Mouse (Mus musculus): ENCODE results near the gene Hspe1. TPM values are rescaled to one million over a fixed set of nuclear protein-coding genes. Genes with fewer than 3 reads are reported as not detected.
A peak's percentile ranks its signal among the peaks of the same experiment; 100 is the strongest.

The Hspe1 gene
- polyA plus RNA-seq, 1 experiment from 2014 or later = 276 TPM

GRCm38 (mm10) chr1:55076395-55076743 is 11.6 kb upstream of the Hspe1 start:
- Histone ChIP-seq H3K4me3 (ENCODE audit: low read length) (no peak overlapping the region), H3K4me2 (ENCODE audit: low read depth, low read length) (no peak overlapping the region), H3K27ac (ENCODE audit: low read length) (no peak overlapping the region), H3K4me1 (ENCODE audit: control insufficient read depth, insufficient read depth, low read length) (peaks cover 8% of the 10 kb centered on the region), H3K9me3 (replicated peaks; ENCODE audit: control insufficient read depth, low read length) (no peaks in the 10 kb centered on the region), H3K9ac (ENCODE audit: low read length) (no peak overlapping the region), H3K36me3 (ENCODE audit: control insufficient read depth, insufficient read depth) (peaks cover 40% of the 10 kb centered on the region), H3K27me3 (ENCODE audit: control insufficient read depth, insufficient read depth, low read length) (no peaks in the 10 kb centered on the region)
- ATAC-seq (replicated peaks; ENCODE audit: extremely low read depth, insufficient read depth, low FRiP score) = no peak

DNA sequence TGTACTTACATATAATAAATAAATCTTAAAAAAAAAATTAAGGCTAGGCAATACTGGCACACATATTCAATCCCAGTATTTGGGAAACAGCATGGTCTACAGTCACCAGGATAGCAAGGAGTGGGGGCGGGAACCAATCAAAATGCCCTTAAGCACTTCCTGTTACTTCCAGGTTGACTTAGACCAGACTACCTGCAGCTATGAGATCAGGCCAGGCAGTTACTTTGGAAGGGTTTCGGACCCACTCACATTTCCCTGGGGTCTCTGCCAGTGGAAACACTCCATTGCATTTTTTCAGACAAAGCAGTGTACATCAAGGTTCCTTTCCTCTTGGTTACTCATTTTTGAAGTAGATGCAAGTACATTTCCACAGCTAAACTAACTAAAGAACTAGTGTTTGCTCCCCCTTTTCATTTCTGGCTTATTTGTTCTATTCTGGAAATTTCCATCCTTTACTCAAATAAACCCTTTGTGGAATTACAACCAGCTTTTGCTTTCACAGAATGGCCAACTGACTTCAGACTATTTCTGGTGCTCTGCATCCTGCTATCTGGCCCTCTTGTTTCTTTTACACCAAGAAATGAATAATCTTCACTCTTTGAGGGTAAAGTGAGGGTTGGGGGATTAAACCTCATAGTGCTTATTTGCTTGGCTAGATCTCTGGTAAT is 10.9 kb upstream of the Hspe1 start:
- no peaks in the 10 kb centered on the region for H3K27me3 ChIP-seq (ENCODE audit: control insufficient read depth, insufficient read depth, low read length)
- no peak overlapping the region for H3K9ac ChIP-seq (ENCODE audit: low read length)
- no peaks in the 10 kb centered on the region for H3K9me3 ChIP-seq (replicated peaks; ENCODE audit: control insufficient read depth, low read length)
- no peak overlapping the region for H3K4me2 ChIP-seq (ENCODE audit: low read depth, low read length)
- 87% methylated on average over 2 of the region's 2 CpGs for WGBS
- H3K27ac ChIP-seq (ENCODE audit: low read length) = no peak overlapping the region
- peaks cover 38% of the 10 kb centered on the region for H3K36me3 ChIP-seq (ENCODE audit: control insufficient read depth, insufficient read depth)
- H3K4me1 ChIP-seq (ENCODE audit: control insufficient read depth, insufficient read depth, low read length) = peaks cover 8% of the 10 kb centered on the region
- H3K4me3 ChIP-seq (ENCODE audit: low read length) = no peak overlapping the region
- no peak for ATAC-seq (replicated peaks; ENCODE audit: extremely low read depth, insufficient read depth, low FRiP score)

GRCm38 (mm10) chr1:55079677-55080076 is 8.3 kb upstream of the Hspe1 start:
- H3K9me3 ChIP-seq (replicated peaks; ENCODE audit: control insufficient read depth, low read length) = peaks cover 6% of the 10 kb centered on the region
- WGBS = 89% methylated on average over 4 of the region's 4 CpGs
- H3K4me1 ChIP-seq (ENCODE audit: control insufficient read depth, insufficient read depth, low read length) = peaks cover 8% of the 10 kb centered on the region
- no peak for ATAC-seq (replicated peaks; ENCODE audit: extremely low read depth, insufficient read depth, low FRiP score)
- H3K4me2 ChIP-seq (ENCODE audit: low read depth, low read length) = no peak overlapping the region
- H3K9ac ChIP-seq (ENCODE audit: low read length) = no peak overlapping the region
- no peak overlapping the region for H3K4me3 ChIP-seq (ENCODE audit: low read length)
- H3K36me3 ChIP-seq (ENCODE audit: control insufficient read depth, insufficient read depth) = peaks cover 57% of the 10 kb centered on the region
- H3K27ac ChIP-seq (ENCODE audit: low read length) = no peak overlapping the region
- no peaks in the 10 kb centered on the region for H3K27me3 ChIP-seq (ENCODE audit: control insufficient read depth, insufficient read depth, low read length)

DNA sequence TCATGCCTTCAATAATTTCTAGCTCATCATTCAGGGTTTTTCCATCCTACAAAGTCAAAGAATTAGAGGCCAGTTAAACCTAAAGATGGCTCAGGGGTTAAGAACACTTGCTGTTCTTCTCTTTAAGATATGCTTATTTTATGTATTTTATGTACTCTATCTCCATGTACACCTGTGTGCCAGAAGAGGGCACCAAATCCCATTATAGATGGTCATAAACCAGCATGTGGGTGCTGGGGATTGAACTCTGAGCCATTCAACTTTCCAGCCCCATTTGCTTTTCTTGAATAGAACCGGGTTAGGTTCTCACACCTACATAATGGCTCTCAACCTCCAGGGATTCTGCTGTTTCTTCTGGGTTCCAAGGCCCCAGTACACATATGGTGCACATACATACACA is 5.8 kb upstream of the Hspe1 start:
- Histone ChIP-seq H3K4me3 (ENCODE audit: low read length) (no peak overlapping the region), H3K27me3 (ENCODE audit: control insufficient read depth, insufficient read depth, low read length) (no peaks in the 10 kb centered on the region), H3K9me3 (replicated peaks; ENCODE audit: control insufficient read depth, low read length) (peaks cover 6% of the 10 kb centered on the region), H3K36me3 (ENCODE audit: control insufficient read depth, insufficient read depth) (peaks cover 63% of the 10 kb centered on the region), H3K27ac (ENCODE audit: low read length) (no peak overlapping the region), H3K4me1 (ENCODE audit: control insufficient read depth, insufficient read depth, low read length) (peaks cover 17% of the 10 kb centered on the region), H3K4me2 (ENCODE audit: low read depth, low read length) (no peak overlapping the region), H3K9ac (ENCODE audit: low read length) (no peak overlapping the region)
- ATAC-seq (replicated peaks; ENCODE audit: extremely low read depth, insufficient read depth, low FRiP score) = no peak
- WGBS = 83% methylated on average over 1 of the region's 1 CpGs

GRCm38 (mm10) chr1:55085781-55086366 is 2.1 kb upstream of the Hspe1 start:
- WGBS = 45% methylated on average over 7 of the region's 7 CpGs
- H3K27ac ChIP-seq (ENCODE audit: low read length) = no peak overlapping the region
- H3K36me3 ChIP-seq (ENCODE audit: control insufficient read depth, insufficient read depth) = peaks cover 40% of the 10 kb centered on the region
- peaks cover 30% of the 10 kb centered on the region for H3K4me1 ChIP-seq (ENCODE audit: control insufficient read depth, insufficient read depth, low read length)
- peak overlapping the region; percentile 92 for H3K4me2 ChIP-seq (ENCODE audit: low read depth, low read length)
- peaks cover 6% of the 10 kb centered on the region for H3K9me3 ChIP-seq (replicated peaks; ENCODE audit: control insufficient read depth, low read length)
- H3K27me3 ChIP-seq (ENCODE audit: control insufficient read depth, insufficient read depth, low read length) = no peaks in the 10 kb centered on the region
- H3K9ac ChIP-seq (ENCODE audit: low read length) = peak overlapping the region; percentile 99
- no peak for ATAC-seq (replicated peaks; ENCODE audit: extremely low read depth, insufficient read depth, low FRiP score)
- H3K4me3 ChIP-seq (ENCODE audit: low read length) = peak overlapping the region; percentile 98

GRCm38 (mm10) chr1:55086868-55087400 is 998 bp upstream of the Hspe1 start:
- WGBS = 1% methylated on average over 13 of the region's 13 CpGs
- peaks cover 36% of the 10 kb centered on the region for H3K36me3 ChIP-seq (ENCODE audit: control insufficient read depth, insufficient read depth)

DNA sequence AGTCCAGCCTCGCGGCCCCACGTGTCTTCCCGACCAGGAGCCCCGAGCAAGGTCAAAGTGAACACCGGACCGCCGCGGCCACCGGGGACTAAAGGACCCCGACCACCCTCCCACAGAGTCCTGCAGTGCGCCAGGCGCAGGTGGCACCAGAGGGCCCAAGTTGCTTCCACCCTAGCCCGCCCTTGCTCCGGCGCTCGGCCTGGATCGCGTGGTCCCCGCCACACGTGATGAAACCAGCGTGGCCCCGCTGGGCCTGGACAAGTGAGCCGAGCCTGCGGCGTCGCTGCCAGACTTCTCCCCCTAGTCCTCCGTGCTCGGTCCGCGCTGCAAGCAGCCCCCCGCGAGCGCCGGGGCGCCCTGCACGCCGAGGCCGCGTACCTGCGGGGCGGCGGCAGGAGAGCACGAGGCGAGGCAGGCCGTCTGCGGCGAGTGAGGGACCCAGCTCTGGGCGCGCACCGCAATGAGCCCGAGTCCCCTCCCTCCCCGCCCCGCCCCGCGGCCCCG is 479 bp upstream of the Hspe1 start:
- WGBS = under 1% methylated on average over 54 of the region's 57 CpGs
- peak; percentile 29 for ATAC-seq (replicated peaks; ENCODE audit: extremely low read depth, insufficient read depth, low FRiP score)
- H3K4me3 ChIP-seq (ENCODE audit: low read length) = peak overlapping the region; percentile 98
- no peaks in the 10 kb centered on the region for H3K27me3 ChIP-seq (ENCODE audit: control insufficient read depth, insufficient read depth, low read length)
- peaks cover 3% of the 10 kb centered on the region for H3K9me3 ChIP-seq (replicated peaks; ENCODE audit: control insufficient read depth, low read length)
- peaks cover 34% of the 10 kb centered on the region for H3K36me3 ChIP-seq (ENCODE audit: control insufficient read depth, insufficient read depth)
- H3K9ac ChIP-seq (ENCODE audit: low read length) = peak overlapping the region; percentile 99
- peak overlapping the region; percentile 92 for H3K4me2 ChIP-seq (ENCODE audit: low read depth, low read length)
- peaks cover 30% of the 10 kb centered on the region for H3K4me1 ChIP-seq (ENCODE audit: control insufficient read depth, insufficient read depth, low read length)
- peak overlapping the region; percentile 99 for H3K27ac ChIP-seq (ENCODE audit: low read length)

More at GRCm38 (mm10) chr1:55086868-55087400, 998 bp upstream of the Hspe1 start:
- Histone ChIP-seq H3K9ac (ENCODE audit: low read length) (peak overlapping the region; percentile 99), H3K4me3 (ENCODE audit: low read length) (peak overlapping the region; percentile 98), H3K4me1 (ENCODE audit: control insufficient read depth, insufficient read depth, low read length) (peaks cover 30% of the 10 kb centered on the region), H3K27ac (ENCODE audit: low read length) (peak overlapping the region; percentile 99), H3K27me3 (ENCODE audit: control insufficient read depth, insufficient read depth, low read length) (no peaks in the 10 kb centered on the region), H3K9me3 (replicated peaks; ENCODE audit: control insufficient read depth, low read length) (peaks cover 6% of the 10 kb centered on the region), H3K4me2 (ENCODE audit: low read depth, low read length) (peak overlapping the region; percentile 92)
- no peak for ATAC-seq (replicated peaks; ENCODE audit: extremely low read depth, insufficient read depth, low FRiP score)

- H3K27me3 ChIP-seq (ENCODE audit: control insufficient read depth, insufficient read depth, low read length) = no peaks in the 10 kb centered on the region
- H3K27ac ChIP-seq (ENCODE audit: low read length) = peak overlapping the region; percentile 99
- peak overlapping the region; percentile 92 for H3K4me2 ChIP-seq (ENCODE audit: low read depth, low read length)
- no peaks in the 10 kb centered on the region for H3K9me3 ChIP-seq (replicated peaks; ENCODE audit: control insufficient read depth, low read length)
- H3K36me3 ChIP-seq (ENCODE audit: control insufficient read depth, insufficient read depth) = peaks cover 20% of the 10 kb centered on the region
- H3K4me1 ChIP-seq (ENCODE audit: control insufficient read depth, insufficient read depth, low read length) = peaks cover 30% of the 10 kb centered on the region
- ATAC-seq (replicated peaks; ENCODE audit: extremely low read depth, insufficient read depth, low FRiP score) = no peak
- H3K9ac ChIP-seq (ENCODE audit: low read length) = peak overlapping the region; percentile 99
- WGBS = 6% methylated on average over 16 of the region's 16 CpGs
- H3K4me3 ChIP-seq (ENCODE audit: low read length) = peak overlapping the region; percentile 98
Measured at GRCm38 (mm10) chr1:55088611-55089497, 922 bp downstream of the Hspe1 start.
